Mouse (Mus musculus) neural tube, embryonic 14.5 days (tissue): Measurements from ENCODE around the gene Oscar. TPM values are rescaled to one million over a fixed set of nuclear protein-coding genes. Genes with fewer than 3 reads are reported as not detected.

Experiments used
- ATAC-seq: fragments of 200-750 bp; cut with Nextera tagmentation; 2 replicates; pipeline ENCODE4 v1.8.0; 2017; ENCODE audit warnings: low read depth, mild to moderate bottlenecking, moderate TSS enrichment, moderate library complexity
- H3K27ac ChIP-seq: fragments of 300-500 bp; sonication (generic); 2 replicates; pipeline ENCODE4 v1.5.1; 2014; ENCODE audit warnings: low read depth, mild to moderate bottlenecking, control low read depth, low read length, moderate library complexity, mixed read lengths
- H3K27me3 ChIP-seq: fragments of 300-500 bp; sonication (generic); 2 replicates; pipeline ENCODE4 v1.6.1; 2014; ENCODE audit warnings: low read length; ENCODE audit not compliant: control insufficient read depth, insufficient read depth
- H3K36me3 ChIP-seq: fragments of 300-500 bp; sonication (generic); 2 replicates; pipeline ENCODE4 v1.6.1; 2014; ENCODE audit warnings: low read length, mixed read lengths; ENCODE audit not compliant: control insufficient read depth, insufficient read depth
- H3K4me1 ChIP-seq: fragments of 300-500 bp; sonication (generic); 2 replicates; pipeline ENCODE4 v1.6.1; 2014; ENCODE audit warnings: low read length; ENCODE audit not compliant: control insufficient read depth, insufficient read depth
- H3K4me2 ChIP-seq: fragments of 300-500 bp; sonication (generic); 2 replicates; pipeline ENCODE4 v1.6.1; 2014; ENCODE audit warnings: mild to moderate bottlenecking, low read depth, low read length, control low read depth
- H3K4me3 ChIP-seq: fragments of 300-500 bp; sonication (generic); 2 replicates; pipeline ENCODE4 v1.5.1; 2014; ENCODE audit warnings: low read depth, low read length, control low read depth, mixed read lengths
- H3K9ac ChIP-seq: fragments of 300-500 bp; sonication (generic); replicated peaks from 2 replicates; pipeline ENCODE4 v1.6.1; 2014; ENCODE audit warnings: low read depth, mild to moderate bottlenecking, control low read depth, low read length, mixed read lengths
- H3K9me3 ChIP-seq: fragments of 300-500 bp; sonication (generic); 2 replicates; pipeline ENCODE4 v1.6.1; 2016; ENCODE audit warnings: low read length; ENCODE audit not compliant: control insufficient read depth
- WGBS: fragments of 180-500 bp; shearing (Covaris S2); extraction: QIAGEN DNeasy Blood & Tissue Kit; methylation state at CpG from one replicate; pipeline ENCODE4 v1.1.7; 2014; 5-methylcytosine and 5-hydroxymethylcytosine counted together
- polyA plus RNA-seq: library from polyadenylated mRNA; unstranded; fragments of >200 nt; fragmentation: Nextera tagmentation; extraction: Ambion mirVana; gene quantifications from 2 replicates; pipeline ENCODE4 v1.2.1, GENCODE M21; 2014

The Oscar gene
- polyA plus RNA-seq = 0.44 and 0.63 TPM in 2 replicates

- no peak for ATAC-seq
- H3K9ac ChIP-seq = no peak within 1 kb of the TSS
Observed at GRCm38 (mm10) chr7:3616057-3616388, at the start of gene Oscar. Gene Oscar, minus strand, starts transcription at chr7:3616157.

GRCm38 (mm10) chr7:3665215-3666114 lies 49.5 kb upstream of the Oscar start, which contains the start of gene Leng1:
Gene Leng1, minus strand, starts transcription at chr7:3665840.
- ATAC-seq = peak; percentile 99
- Histone ChIP-seq H3K4me3 (peak within 1 kb of the TSS; percentile 65), H3K4me1 (peaks cover 12% of the 10 kb centered on the region), H3K27ac (peak within 1 kb of the TSS; percentile 71), H3K36me3 (peaks cover 15% of the 10 kb centered on the region; the same call in 1 of the 2 replicates), H3K9ac (peak within 1 kb of the TSS; percentile 69), H3K27me3 (no peaks in the 10 kb centered on the region), H3K9me3 (no peaks in the 10 kb centered on the region), H3K4me2 (peak within 1 kb of the TSS; percentile 89)
- 4% methylated on average over 45 of the region's 45 CpGs for WGBS

More at GRCm38 (mm10) chr7:3616057-3616388, at the start of gene Oscar:
- H3K4me2 ChIP-seq = 0 out of 2 replicates have a peak within 1 kb of the TSS, but pooled peaks have one; percentile 81
- H3K4me3 ChIP-seq = peak within 1 kb of the TSS; percentile 66; the same call in 1 of the 2 replicates
- H3K4me1 ChIP-seq = no peaks in the 10 kb centered on the region
- 87% methylated on average over 4 of the region's 4 CpGs for WGBS
- H3K27me3 ChIP-seq = no peaks in the 10 kb centered on the region
- H3K27ac ChIP-seq = no peak within 1 kb of the TSS
- peaks cover 6% of the 10 kb centered on the region; the same call in 1 of the 2 replicates for H3K36me3 ChIP-seq
- H3K9me3 ChIP-seq = no peaks in the 10 kb centered on the region

GRCm38 (mm10) chr7:3664524-3665214 lies 48.7 kb upstream of the Oscar start:
- WGBS = 32% methylated on average over 15 of the region's 15 CpGs
- peaks cover 12% of the 10 kb centered on the region for H3K4me1 ChIP-seq
- peaks cover 23% of the 10 kb centered on the region for H3K36me3 ChIP-seq
- peak overlapping the region; percentile 65 for H3K4me3 ChIP-seq
- no peaks in the 10 kb centered on the region for H3K9me3 ChIP-seq
- no peaks in the 10 kb centered on the region for H3K27me3 ChIP-seq
- peak overlapping the region; percentile 69 for H3K9ac ChIP-seq
- peak overlapping the region; percentile 89 for H3K4me2 ChIP-seq
- ATAC-seq = peak; percentile 25
- H3K27ac ChIP-seq = peak overlapping the region; percentile 63; the same call in 1 of the 2 replicates

- Histone ChIP-seq H3K27me3 (no peaks in the 10 kb centered on the region), H3K36me3 (peaks cover 82% of the 10 kb centered on the region), H3K4me3 (no peak overlapping the region), H3K27ac (no peak overlapping the region), H3K4me2 (no peak overlapping the region), H3K9ac (no peak overlapping the region), H3K9me3 (no peaks in the 10 kb centered on the region), H3K4me1 (0 out of 2 replicates have a peak, but pooled peaks cover under 1% of the 10 kb centered on the region)
- 95% methylated on average over 14 of the region's 14 CpGs for WGBS
- no peak for ATAC-seq
Observed at GRCm38 (mm10) chr7:3658578-3658977, 42.6 kb upstream of the Oscar start.

- Histone ChIP-seq H3K27ac (no peak overlapping the region), H3K9ac (no peak overlapping the region), H3K4me2 (no peak overlapping the region), H3K36me3 (peaks cover 90% of the 10 kb centered on the region), H3K4me3 (no peak overlapping the region), H3K27me3 (no peaks in the 10 kb centered on the region), H3K9me3 (no peaks in the 10 kb centered on the region), H3K4me1 (no peaks in the 10 kb centered on the region)
- WGBS = 92% methylated on average over 4 of the region's 4 CpGs
- no peak for ATAC-seq
Observed at GRCm38 (mm10) chr7:3656966-3657365, 41.0 kb upstream of the Oscar start.

GRCm38 (mm10) chr7:3646641-3647040 lies 30.7 kb upstream of the Oscar start:
- no peaks in the 10 kb centered on the region for H3K27me3 ChIP-seq
- peak overlapping the region; percentile 95; the same call in 1 of the 2 replicates for H3K9ac ChIP-seq
- H3K27ac ChIP-seq = no peak overlapping the region
- ATAC-seq = no peak
- H3K9me3 ChIP-seq = no peaks in the 10 kb centered on the region
- 71% methylated on average over 4 of the region's 4 CpGs for WGBS
- H3K4me2 ChIP-seq = peak overlapping the region; percentile 83
- peak overlapping the region; percentile 85 for H3K4me3 ChIP-seq
- H3K4me1 ChIP-seq = peaks cover 27% of the 10 kb centered on the region
- peaks cover 15% of the 10 kb centered on the region for H3K36me3 ChIP-seq

- Histone ChIP-seq H3K4me3 (peak overlapping the region; percentile 85), H3K4me2 (peak overlapping the region; percentile 83), H3K9ac (peak overlapping the region; percentile 95), H3K4me1 (peaks cover 27% of the 10 kb centered on the region), H3K27ac (peak overlapping the region; percentile 95; the same call in 1 of the 2 replicates), H3K27me3 (no peaks in the 10 kb centered on the region), H3K36me3 (peaks cover 11% of the 10 kb centered on the region), H3K9me3 (no peaks in the 10 kb centered on the region)
- no peak for ATAC-seq
- 27% methylated on average over 9 of the region's 9 CpGs for WGBS
Observed at GRCm38 (mm10) chr7:3646188-3646587, 30.2 kb upstream of the Oscar start.

- 0% methylated on average over 40 of the region's 58 CpGs for WGBS
- Histone ChIP-seq H3K9me3 (no peaks in the 10 kb centered on the region), H3K36me3 (peaks cover 7% of the 10 kb centered on the region), H3K4me1 (peaks cover 27% of the 10 kb centered on the region), H3K27me3 (no peaks in the 10 kb centered on the region), H3K4me2 (peak overlapping the region; percentile 83), H3K9ac (peak overlapping the region; percentile 95), H3K4me3 (peak overlapping the region; percentile 85), H3K27ac (peak overlapping the region; percentile 95)
- no peak; the same call in 1 of the 2 replicates for ATAC-seq
Observed at GRCm38 (mm10) chr7:3645488-3646025, 29.6 kb upstream of the Oscar start.
